Mouse (Mus musculus) bone marrow macrophage, adult 2 months (primary cell): ENCODE data around the gene Hoxc6. TPM values are rescaled to one million over a fixed set of nuclear protein-coding genes. Genes with fewer than 3 reads are reported as not detected.

Experiments used
- H3K27ac ChIP-seq: 2 replicates; pipeline ENCODE4 v1.5.1; 2012; ENCODE audit warnings: low read depth, low read length; ENCODE audit not compliant: insufficient read depth
- H3K4me1 ChIP-seq: 2 replicates; pipeline ENCODE4 v1.6.1; 2012; ENCODE audit warnings: low read length; ENCODE audit not compliant: control insufficient read depth, insufficient read depth
- H3K4me3 ChIP-seq: 2 replicates; pipeline ENCODE4 v1.5.1; 2012; ENCODE audit warnings: mild to moderate bottlenecking, low read length, moderate library complexity; ENCODE audit not compliant: insufficient read depth
- CTCF ChIP-seq: IDR thresholded peaks from 2 replicates; pipeline ENCODE4 v1.5.1; 2012; ENCODE audit warnings: low read depth, mild to moderate bottlenecking, low read length, moderate library complexity
- POLR2A ChIP-seq: IDR thresholded peaks from 2 replicates; pipeline ENCODE4 v1.6.1; 2012; ENCODE audit warnings: mild to moderate bottlenecking, low read depth, low read length, borderline replicate concordance
- polyA plus RNA-seq: library from polyadenylated mRNA; stranded (reverse); fragments of >200 nt; gene quantifications from 2 replicates; pipeline ENCODE4 v1.2.4, GENCODE M21; 2012; ENCODE audit not compliant: missing spikeins, insufficient read depth, insufficient read length

The Hoxc6 gene
- polyA plus RNA-seq, 1 experiment: not detected

DNA sequence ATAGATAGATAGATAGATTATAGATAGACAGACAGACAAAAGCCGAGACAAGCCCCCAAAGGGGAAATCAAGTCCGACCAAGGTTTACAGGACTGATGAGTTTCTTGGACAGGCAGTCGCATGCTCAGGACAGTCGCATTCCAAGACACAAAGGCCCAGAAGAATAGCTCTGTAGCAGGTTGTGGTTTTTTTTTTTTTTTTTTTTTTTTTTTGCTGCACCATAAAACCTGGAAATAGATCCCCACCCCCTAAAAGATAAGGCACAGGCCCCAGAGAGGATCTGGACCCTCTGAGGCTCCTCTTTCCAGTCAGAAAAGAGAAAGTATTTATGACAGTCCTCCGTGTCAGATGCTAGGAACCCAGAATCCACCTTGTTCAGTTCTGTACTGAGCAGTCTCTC is 10.0 kb upstream of the Hoxc6 start:
- H3K4me1 ChIP-seq: no peaks in the 10 kb centered on the region
- no peak overlapping the region for H3K4me3 ChIP-seq
- no peak overlapping the region for H3K27ac ChIP-seq
- TF ChIP-seq CTCF: no peak
- no peak for TF ChIP-seq POLR2A

GRCm38 (mm10) chr15:102990461-102991397 is 7.3 kb upstream of the Hoxc6 start, which contains the start of gene Hoxc8:
TSS of gene Hoxc8 (plus strand) at chr15:102990607.
- H3K4me1 ChIP-seq: no peaks in the 10 kb centered on the region
- no peak within 1 kb of the TSS for H3K4me3 ChIP-seq
- TF ChIP-seq CTCF: no peak
- no peak for TF ChIP-seq POLR2A
- H3K27ac ChIP-seq: no peak within 1 kb of the TSS

GRCm38 (mm10) chr15:102991782-102992181 is 6.3 kb upstream of the Hoxc6 start:
- Histone ChIP-seq H3K27ac (no peak overlapping the region), H3K4me1 (no peaks in the 10 kb centered on the region), H3K4me3 (no peak overlapping the region)
- TF ChIP-seq POLR2A (no peak), CTCF (no peak)

GRCm38 (mm10) chr15:102992206-102992605 is 5.9 kb upstream of the Hoxc6 start:
- Histone ChIP-seq H3K4me3 (no peak overlapping the region), H3K4me1 (no peaks in the 10 kb centered on the region), H3K27ac (no peak overlapping the region)
- TF ChIP-seq CTCF (no peak), POLR2A (no peak)

DNA sequence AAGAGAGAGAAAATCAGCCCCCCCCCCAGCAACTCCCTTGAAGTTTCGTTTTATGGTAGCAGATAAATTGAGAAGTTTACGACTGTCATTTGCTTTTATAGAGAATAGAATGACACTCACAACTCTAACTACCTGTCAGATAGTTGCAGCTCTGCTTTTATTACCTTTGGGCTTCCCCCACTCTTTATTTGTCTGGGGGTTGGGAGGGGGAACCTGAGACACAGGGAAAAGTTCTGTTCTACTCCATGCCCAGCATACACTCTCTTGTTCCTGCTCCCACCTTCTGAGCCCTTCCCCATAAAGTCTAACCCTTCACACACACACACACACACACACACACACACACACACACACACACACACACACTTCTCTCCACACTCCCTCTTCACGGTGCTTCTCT is 5.2 kb upstream of the Hoxc6 start:
- no peak for TF ChIP-seq POLR2A
- no peak for TF ChIP-seq CTCF
- Histone ChIP-seq H3K4me3 (no peak overlapping the region), H3K27ac (no peak overlapping the region), H3K4me1 (no peaks in the 10 kb centered on the region)

DNA sequence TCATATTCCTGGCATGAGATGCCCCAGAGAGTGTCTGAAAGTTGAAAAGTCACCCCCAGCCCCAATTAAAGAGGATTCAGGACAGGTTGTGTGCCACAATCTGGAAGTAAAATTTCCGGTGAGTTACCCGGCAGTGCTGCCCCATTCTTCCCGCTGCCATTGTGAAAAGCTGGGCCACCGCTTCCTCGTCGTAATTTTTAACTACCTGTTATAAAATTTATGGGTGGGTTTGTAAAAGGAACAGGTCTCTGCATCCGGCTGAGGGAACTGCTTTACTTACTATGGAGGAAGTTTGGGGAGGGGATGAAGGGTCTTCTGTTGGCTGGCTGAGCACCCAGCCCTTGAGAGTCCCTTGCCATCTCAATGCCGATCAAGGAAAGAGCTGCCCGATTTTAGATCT is 1.5 kb upstream of the Hoxc6 start:
- H3K4me1 ChIP-seq: no peaks in the 10 kb centered on the region
- no peak overlapping the region for H3K27ac ChIP-seq
- H3K4me3 ChIP-seq: no peak overlapping the region
- TF ChIP-seq CTCF (no peak), POLR2A (no peak)

DNA sequence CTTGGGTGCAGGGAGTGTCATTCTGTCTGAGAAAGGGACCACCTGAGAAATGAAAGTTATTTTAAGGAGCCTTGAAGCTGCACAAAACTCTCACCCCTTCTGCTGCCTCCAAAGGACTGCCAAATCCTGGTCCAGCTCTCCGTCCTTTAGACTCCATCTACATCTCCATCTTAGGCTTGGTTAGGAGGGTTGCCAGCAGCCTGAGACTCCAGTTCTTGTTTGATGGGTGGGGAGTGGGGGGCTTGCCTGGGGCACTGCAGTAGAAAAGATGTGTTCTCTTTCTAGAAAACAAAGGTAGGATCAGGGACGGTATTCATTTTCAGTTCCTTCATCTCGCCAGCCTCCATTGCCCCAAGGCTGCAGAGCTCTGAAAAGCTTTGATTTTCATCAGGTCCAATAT is 626 bp upstream of the Hoxc6 start:
- no peaks in the 10 kb centered on the region for H3K4me1 ChIP-seq
- no peak overlapping the region for H3K4me3 ChIP-seq
- TF ChIP-seq CTCF (no peak), POLR2A (no peak)
- no peak overlapping the region for H3K27ac ChIP-seq

GRCm38 (mm10) chr15:102998608-102999182 is 638 bp downstream of the Hoxc6 start:
- TF ChIP-seq POLR2A: no peak
- no peak for TF ChIP-seq CTCF
- peak overlapping the region; percentile 46; the same call in 1 of the 2 replicates for H3K4me3 ChIP-seq

DNA sequence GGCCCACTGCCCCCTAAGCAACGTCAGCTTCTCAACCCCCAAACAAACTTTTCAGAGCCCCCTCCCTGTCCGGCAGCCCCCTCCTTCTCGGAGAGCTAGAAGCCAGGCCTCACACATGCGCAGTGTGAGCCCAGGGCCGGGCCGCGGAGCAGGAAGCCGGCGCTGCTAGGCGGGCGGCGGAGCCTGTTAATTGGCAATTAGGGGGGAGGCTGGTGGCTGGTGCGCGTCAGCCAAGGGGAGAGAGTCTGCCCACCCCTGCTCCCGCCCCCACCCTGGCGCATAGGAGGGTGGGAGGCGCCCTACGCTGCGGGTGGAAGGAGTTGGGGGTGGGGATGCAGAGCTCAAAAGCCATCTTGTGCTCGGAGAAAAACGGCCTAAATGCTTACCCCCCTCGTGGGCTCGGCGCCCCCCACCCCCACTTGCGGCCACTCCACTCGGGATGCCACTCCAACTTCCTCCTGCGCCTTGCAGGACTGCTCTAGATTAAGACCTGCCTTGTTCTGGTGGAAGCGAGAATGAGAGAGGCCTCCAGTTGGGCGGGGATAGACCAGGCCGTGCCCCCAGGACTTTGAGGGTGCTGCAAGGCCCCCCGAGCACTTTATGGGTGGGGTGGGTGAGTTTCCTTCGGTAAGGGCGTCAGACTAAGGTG is 1.2 kb downstream of the Hoxc6 start:
- H3K4me1 ChIP-seq: no peaks in the 10 kb centered on the region
- H3K4me3 ChIP-seq: peak overlapping the region; percentile 46
- TF ChIP-seq POLR2A: no peak
- no peak for TF ChIP-seq CTCF
- no peak overlapping the region for H3K27ac ChIP-seq

More at GRCm38 (mm10) chr15:102998608-102999182, 638 bp downstream of the Hoxc6 start:
- Histone ChIP-seq H3K4me1 (no peaks in the 10 kb centered on the region), H3K27ac (no peak overlapping the region)

GRCm38 (mm10) chr15:102999955-103000354 is 1.9 kb downstream of the Hoxc6 start:
- no peak overlapping the region for H3K27ac ChIP-seq
- TF ChIP-seq CTCF: no peak
- no peak for TF ChIP-seq POLR2A
- H3K4me3 ChIP-seq: no peak overlapping the region
- no peaks in the 10 kb centered on the region for H3K4me1 ChIP-seq

GRCm38 (mm10) chr15:103000501-103000901 is 2.4 kb downstream of the Hoxc6 start:
- H3K4me3 ChIP-seq: no peak overlapping the region
- no peaks in the 10 kb centered on the region for H3K4me1 ChIP-seq
- TF ChIP-seq POLR2A (no peak), CTCF (no peak)
- H3K27ac ChIP-seq: no peak overlapping the region
